Mouse (Mus musculus) forebrain, postnatal 0 days (tissue): Measurements from ENCODE around the gene Slc16a6. TPM values are rescaled to one million over a fixed set of nuclear protein-coding genes. Genes with fewer than 3 reads are reported as not detected.

Source experiments
- ATAC-seq: fragments of 200-750 bp; cut with Nextera tagmentation; 2 replicates; pipeline ENCODE4 v1.8.0; 2017; ENCODE audit warnings: mild to moderate bottlenecking, moderate library complexity
- DNase-seq: peaks from one replicate; pipeline ENCODE4 v3.0.0-alpha.2; 2015
- H3K27ac ChIP-seq: fragments of 300-500 bp; sonication (generic); 2 replicates; pipeline ENCODE4 v1.5.1; 2014; ENCODE audit warnings: low read depth, mild to moderate bottlenecking, antibody characterized with exemption, low read length, moderate library complexity, mixed read lengths
- H3K27me3 ChIP-seq: fragments of 300-500 bp; sonication (generic); 2 replicates; pipeline ENCODE4 v1.6.1; 2014; ENCODE audit warnings: mild to moderate bottlenecking, low read length, mixed read lengths; ENCODE audit not compliant: insufficient read depth
- H3K36me3 ChIP-seq: fragments of 300-500 bp; sonication (generic); 2 replicates; pipeline ENCODE4 v1.6.1; 2014; ENCODE audit warnings: mild to moderate bottlenecking, moderate library complexity; ENCODE audit not compliant: insufficient read depth
- H3K4me1 ChIP-seq: fragments of 300-500 bp; sonication (generic); 2 replicates; pipeline ENCODE4 v1.6.1; 2014; ENCODE audit warnings: antibody characterized with exemption; ENCODE audit not compliant: insufficient read depth
- H3K4me2 ChIP-seq: fragments of 300-500 bp; sonication (generic); 2 replicates; pipeline ENCODE4 v1.6.1; 2014; ENCODE audit warnings: low read depth, mild to moderate bottlenecking, moderate library complexity
- H3K4me3 ChIP-seq: fragments of 300-500 bp; sonication (generic); 2 replicates; pipeline ENCODE4 v1.5.1; 2014; ENCODE audit warnings: low read depth, low read length, mixed read lengths
- H3K9ac ChIP-seq: fragments of 300-500 bp; sonication (generic); 2 replicates; pipeline ENCODE4 v1.6.1; 2014; ENCODE audit warnings: mild to moderate bottlenecking
- H3K9me3 ChIP-seq: fragments of 300-500 bp; sonication (generic); 2 replicates; pipeline ENCODE4 v1.6.1; 2016; ENCODE audit warnings: low read length
- CTCF ChIP-seq: sonication (generic); IDR thresholded peaks from 2 replicates; pipeline ENCODE4 v1.5.1; 2016; ENCODE audit warnings: antibody characterized with exemption, control low read depth, low read depth
- WGBS: fragments of 180-500 bp; shearing (Covaris S2); extraction: QIAGEN DNeasy Blood & Tissue Kit; methylation state at CpG from one replicate; pipeline ENCODE4 v1.1.7; 2014; 5-methylcytosine and 5-hydroxymethylcytosine counted together
- polyA plus RNA-seq: library from polyadenylated mRNA; unstranded; fragments of >200 nt; fragmentation: Nextera tagmentation; extraction: Ambion mirVana; gene quantifications from 2 replicates; pipeline ENCODE4 v1.2.1, GENCODE M21; 2015
- total RNA-seq: library from RNA; depleted of rRNA; stranded (reverse); fragments of >200 nt; gene quantifications from 2 replicates; pipeline ENCODE4 v1.2.3, GENCODE M21; 2014

Gene Slc16a6
- total and polyA plus RNA-seq, 2 experiments from 2014 or later = 6.9 to 9.8 TPM

DNA sequence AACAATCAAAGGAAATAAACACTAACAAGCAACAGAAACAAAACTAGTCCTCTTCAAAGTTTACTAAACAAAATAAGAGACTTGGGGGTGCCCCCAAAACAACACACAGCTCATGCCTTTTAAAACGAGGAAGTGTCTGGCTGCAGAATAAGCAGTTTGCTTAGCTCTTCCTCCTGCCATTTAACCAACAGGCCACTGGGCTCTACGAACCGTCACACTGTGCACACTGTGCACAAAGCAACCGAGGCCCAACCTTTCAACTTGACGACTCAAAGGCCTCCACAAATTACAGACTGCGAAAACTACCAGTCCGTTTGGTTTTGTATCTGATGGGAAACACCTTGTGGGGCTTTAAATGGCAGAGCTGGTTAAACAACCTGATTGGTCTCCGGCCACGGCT, 3.2 kb downstream of the Slc16a6 start:
- no peak for TF ChIP-seq CTCF
- Histone ChIP-seq H3K4me1 (no peaks in the 10 kb centered on the region; the same call in 1 of the 2 replicates), H3K9ac (no peak overlapping the region), H3K27me3 (0 out of 2 replicates have a peak, but pooled peaks cover 5% of the 10 kb centered on the region), H3K4me3 (no peak overlapping the region), H3K27ac (no peak overlapping the region), H3K9me3 (no peaks in the 10 kb centered on the region), H3K36me3 (no peaks in the 10 kb centered on the region), H3K4me2 (no peak overlapping the region)
- ATAC-seq (no peak), DNase-seq (no peak)
- 73% methylated on average over 9 of the region's 9 CpGs for WGBS

DNA sequence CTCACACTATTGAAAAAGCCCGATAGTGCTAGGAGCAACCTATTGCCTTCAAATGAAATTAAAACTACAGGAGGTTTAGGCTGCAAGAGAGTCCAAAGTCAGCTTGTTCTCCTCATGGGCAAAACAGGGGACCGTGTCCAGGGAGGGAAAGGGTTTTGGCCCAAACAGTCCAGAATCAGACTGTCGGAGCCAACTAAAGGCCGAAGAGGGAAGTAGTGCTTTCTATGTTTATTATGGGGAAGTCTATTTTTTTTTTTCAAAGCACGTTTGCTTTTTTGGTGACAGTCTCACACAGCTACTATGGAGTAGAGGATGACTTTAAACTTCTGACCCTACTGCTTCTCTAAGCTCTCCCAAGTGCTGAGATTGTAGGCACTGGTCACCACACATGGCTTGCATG, 5.3 kb downstream of the Slc16a6 start:
- Histone ChIP-seq H3K27ac (no peak overlapping the region), H3K9me3 (no peaks in the 10 kb centered on the region), H3K27me3 (0 out of 2 replicates have a peak, but pooled peaks cover 5% of the 10 kb centered on the region), H3K4me2 (no peak overlapping the region), H3K36me3 (no peaks in the 10 kb centered on the region), H3K4me1 (no peaks in the 10 kb centered on the region; the same call in 1 of the 2 replicates), H3K4me3 (no peak overlapping the region), H3K9ac (no peak overlapping the region)
- DNase-seq (no peak), ATAC-seq (no peak)
- TF ChIP-seq CTCF = no peak
- WGBS = 92% methylated on average over 5 of the region's 5 CpGs

DNA sequence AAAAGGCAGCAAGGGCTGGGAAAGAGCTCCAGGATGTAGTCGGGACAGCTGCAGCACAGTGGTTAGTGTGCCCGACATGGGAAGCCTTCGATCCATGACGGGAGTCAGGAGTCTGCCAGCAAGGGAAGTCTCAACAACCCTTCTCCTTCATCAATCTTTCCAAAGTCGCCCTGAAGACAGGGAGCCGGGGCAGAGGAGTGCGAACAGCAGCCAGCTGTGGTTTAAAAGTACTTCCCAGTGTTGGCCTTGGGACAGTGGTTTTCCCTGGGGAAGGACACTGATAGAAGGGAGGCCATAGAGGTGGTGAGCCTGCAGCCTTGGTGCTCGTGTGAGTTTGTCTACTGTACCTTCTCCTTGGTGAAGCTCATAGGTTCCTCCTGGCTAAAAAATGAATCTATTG, 6.4 kb downstream of the Slc16a6 start:
- no peaks in the 10 kb centered on the region; the same call in 1 of the 2 replicates for H3K4me1 ChIP-seq
- ATAC-seq (no peak), DNase-seq (no peak)
- TF ChIP-seq CTCF = no peak
- H3K36me3 ChIP-seq = no peaks in the 10 kb centered on the region
- 94% methylated on average over 8 of the region's 8 CpGs for WGBS
- no peaks in the 10 kb centered on the region for H3K27me3 ChIP-seq
- no peaks in the 10 kb centered on the region for H3K9me3 ChIP-seq
- H3K4me3 ChIP-seq = no peak overlapping the region
- H3K4me2 ChIP-seq = no peak overlapping the region
- H3K27ac ChIP-seq = no peak overlapping the region
- H3K9ac ChIP-seq = no peak overlapping the region

DNA sequence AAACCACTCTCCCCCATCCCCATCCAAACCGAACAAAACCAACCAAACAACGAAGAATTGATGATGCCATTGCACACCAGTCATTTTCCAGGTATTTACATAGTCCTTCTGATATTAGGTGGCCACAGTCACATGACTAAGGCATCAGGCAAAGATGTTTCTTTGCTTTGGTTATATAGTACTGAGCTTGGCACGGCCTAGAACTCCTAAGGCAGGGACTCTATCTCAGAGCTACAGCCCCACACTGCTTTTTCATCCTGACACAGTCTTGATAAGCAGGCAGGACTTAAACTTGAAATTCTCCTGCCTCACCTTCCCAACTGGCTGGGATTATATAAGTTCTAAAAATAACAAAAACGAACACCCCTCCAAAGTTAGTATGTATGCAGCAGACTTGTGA, 8.3 kb downstream of the Slc16a6 start:
- DNase-seq = no peak
- H3K4me2 ChIP-seq = no peak overlapping the region
- H3K9me3 ChIP-seq = no peaks in the 10 kb centered on the region
- no peak overlapping the region for H3K9ac ChIP-seq
- WGBS = 92% methylated on average over 4 of the region's 4 CpGs
- no peaks in the 10 kb centered on the region for H3K4me1 ChIP-seq
- no peak overlapping the region for H3K27ac ChIP-seq
- no peak for TF ChIP-seq CTCF
- H3K36me3 ChIP-seq = no peaks in the 10 kb centered on the region
- H3K4me3 ChIP-seq = no peak overlapping the region
- no peak for ATAC-seq
- no peaks in the 10 kb centered on the region for H3K27me3 ChIP-seq

DNA sequence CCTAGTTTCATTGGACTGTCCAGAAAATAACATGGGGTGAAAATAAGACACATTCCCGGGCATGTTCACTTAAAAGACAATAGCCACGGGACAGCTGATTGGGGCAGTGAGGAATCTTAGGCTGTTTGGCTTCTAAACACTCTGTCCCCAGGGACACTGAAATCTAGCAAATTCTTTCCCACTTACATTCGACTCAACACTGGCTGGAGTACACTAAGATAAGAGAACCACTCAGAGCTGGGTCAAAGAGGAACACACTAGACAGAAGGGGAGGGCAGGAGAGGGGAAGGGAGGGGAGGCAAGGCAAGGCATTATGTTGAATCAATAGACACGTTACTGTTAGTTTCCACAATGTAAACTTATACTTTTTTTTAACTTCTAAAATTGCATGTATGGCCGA, 12.8 kb downstream of the Slc16a6 start:
- DNase-seq (no peak), ATAC-seq (no peak)
- Histone ChIP-seq H3K27me3 (no peaks in the 10 kb centered on the region), H3K4me2 (no peak overlapping the region), H3K27ac (no peak overlapping the region), H3K9ac (no peak overlapping the region), H3K4me1 (no peaks in the 10 kb centered on the region), H3K9me3 (no peaks in the 10 kb centered on the region), H3K36me3 (no peaks in the 10 kb centered on the region), H3K4me3 (no peak overlapping the region)
- 79% methylated on average over 5 of the region's 5 CpGs for WGBS
- TF ChIP-seq CTCF = no peak

DNA sequence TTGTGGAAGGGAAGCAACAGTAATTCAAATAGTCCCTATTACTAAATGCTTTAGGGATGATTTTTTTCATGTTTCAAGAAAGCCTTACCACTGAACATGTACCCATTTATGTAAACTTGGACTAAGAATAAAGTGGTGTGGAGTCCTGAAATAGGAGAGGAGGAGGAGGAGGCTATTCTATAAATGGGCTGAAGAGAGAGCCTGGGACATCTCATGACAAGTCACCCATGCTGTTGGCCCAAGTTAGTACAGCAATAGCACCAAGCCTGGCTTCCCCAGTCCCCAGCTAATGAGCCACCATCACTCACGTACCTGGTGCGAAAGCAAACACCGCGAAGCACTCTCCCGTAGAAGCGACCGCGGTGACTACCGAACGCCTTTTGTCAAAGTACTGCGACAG, 15.2 kb downstream of the Slc16a6 start:
- WGBS = 97% methylated on average over 11 of the region's 11 CpGs
- H3K4me1 ChIP-seq = no peaks in the 10 kb centered on the region
- TF ChIP-seq CTCF = no peak
- ATAC-seq (no peak), DNase-seq (no peak)
- no peaks in the 10 kb centered on the region for H3K9me3 ChIP-seq
- no peak overlapping the region for H3K9ac ChIP-seq
- H3K4me3 ChIP-seq = no peak overlapping the region
- no peaks in the 10 kb centered on the region; the same call in 1 of the 2 replicates for H3K36me3 ChIP-seq
- no peaks in the 10 kb centered on the region for H3K27me3 ChIP-seq
- H3K27ac ChIP-seq = no peak overlapping the region
- no peak overlapping the region for H3K4me2 ChIP-seq

DNA sequence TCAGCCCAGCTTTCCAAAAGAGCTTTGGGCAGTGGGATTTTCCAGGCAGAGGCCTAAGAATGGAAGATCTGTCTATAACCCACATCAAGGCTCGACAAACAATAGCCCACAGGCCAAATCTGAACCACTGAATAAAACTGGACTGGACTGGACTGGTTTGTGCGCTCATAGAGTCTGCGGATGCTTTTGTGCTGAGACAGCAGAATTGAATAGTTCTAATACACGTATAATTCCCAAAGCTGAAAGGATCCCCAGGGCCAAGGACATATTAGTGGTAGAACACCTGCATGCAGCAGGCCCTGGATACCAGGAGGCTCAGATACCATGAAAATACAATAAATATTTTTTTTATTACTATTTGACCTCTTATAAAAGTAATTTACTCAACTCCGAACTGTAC, 17.1 kb downstream of the Slc16a6 start:
- H3K9me3 ChIP-seq = no peaks in the 10 kb centered on the region
- H3K4me3 ChIP-seq = no peak overlapping the region
- H3K4me1 ChIP-seq = no peaks in the 10 kb centered on the region
- H3K27me3 ChIP-seq = no peaks in the 10 kb centered on the region
- no peak for TF ChIP-seq CTCF
- H3K9ac ChIP-seq = no peak overlapping the region
- no peaks in the 10 kb centered on the region; the same call in 1 of the 2 replicates for H3K36me3 ChIP-seq
- no peak overlapping the region for H3K27ac ChIP-seq
- ATAC-seq = no peak
- no peak overlapping the region for H3K4me2 ChIP-seq
- 86% methylated on average over 5 of the region's 5 CpGs for WGBS
- DNase-seq = no peak
